ENCODE assay signal across 13 mouse cellular contexts in the genomic region with DNA sequence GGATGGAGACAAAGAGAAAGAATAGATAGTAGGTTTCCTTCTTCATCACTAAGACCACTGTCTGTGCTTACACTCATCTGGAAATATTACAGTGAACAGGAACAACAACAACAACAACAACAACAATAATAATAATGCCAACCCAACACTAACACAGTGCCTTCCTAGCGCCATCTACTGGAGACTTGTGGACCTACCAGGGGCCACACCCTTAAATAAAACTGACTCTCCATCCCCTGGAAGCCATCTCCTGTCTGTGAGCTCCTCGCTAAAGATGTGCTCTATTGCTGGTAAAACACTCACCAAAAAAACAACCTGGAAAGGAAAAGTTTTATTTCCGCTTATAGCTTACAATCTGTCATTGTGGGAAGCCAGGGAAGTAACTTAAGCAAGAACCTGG. TPM values are rescaled to one million over a fixed set of nuclear protein-coding genes. Genes with fewer than 3 reads are reported as not detected.
A peak's percentile ranks its signal among the peaks of the same experiment; 100 is the strongest.
DNase-seq lines count a peak whose midpoint lies in the region; ATAC-seq and TF ChIP-seq lines count a peak whose summit lies in the region.
"Had no signal": no experiment of that assay in that cellular context is flagged by ENCODE, and none has a peak within 500 bp of the region (broad histone marks: within the 10 kb centered on the region; RNA-seq: fewer than 3 reads in every experiment).

No protein-coding gene starts in this region.

- no peak overlapping the region for H3K4me2 ChIP-seq in lung, embryonic 14.5 days
- no peak overlapping the region for H3K4me2 ChIP-seq in hindbrain, embryonic 13.5 days
- H3K4me2 ChIP-seq: heart, embryonic 11.5 days; limb, embryonic 15.5 days; neural tube, embryonic 12.5 days had no signal

- H3K9me3 ChIP-seq in lung, embryonic 14.5 days (ENCODE audit: low read depth, low read length): no peaks in the 10 kb centered on the region
- H3K9me3 ChIP-seq in hindbrain, embryonic 13.5 days: no peaks in the 10 kb centered on the region
- H3K9me3 ChIP-seq: limb, embryonic 15.5 days; midbrain, embryonic 10.5 days; neural tube, embryonic 12.5 days had no signal

- intact Hi-C loops in gastrocnemius, adult 2 months (cut with DNase I): loop anchor here (5.0 kb wide), 1 partner anchor 62 kb away; no protein-coding TSS in a partner anchor

- H3K9ac ChIP-seq in lung, embryonic 14.5 days: no peak overlapping the region
- H3K9ac ChIP-seq in hindbrain, embryonic 13.5 days: no peak overlapping the region
- H3K9ac ChIP-seq: limb, embryonic 15.5 days; neural tube, embryonic 12.5 days had no signal

- H3K27me3 ChIP-seq in lung, embryonic 14.5 days (ENCODE audit: insufficient read depth, low read length): no peaks in the 10 kb centered on the region
- H3K27me3 ChIP-seq in splenic B cell, adult 2 months (ENCODE audit: control insufficient read depth, insufficient read depth, low read length, poor library complexity, severe bottlenecking): no peaks in the 10 kb centered on the region
- no peaks in the 10 kb centered on the region for H3K27me3 ChIP-seq in hindbrain, embryonic 13.5 days
- H3K27me3 ChIP-seq: neural tube, embryonic 12.5 days had no signal

- DNase-seq in gastrocnemius, adult 2 months: no peak
- no peak for DNase-seq in gastrocnemius, postnatal 10 days
- no peak for DNase-seq in lung, embryonic 14.5 days
- no peak for DNase-seq in lung, postnatal 14 days
- DNase-seq in adipocyte (ENCODE audit: low spot score): peak; percentile 20
- DNase-seq in splenic B cell, adult 2 months (ENCODE audit: low read depth, low spot score): peak; percentile 65
- no peak for DNase-seq in adrenal gland, postnatal 14 days
- DNase-seq: cerebellum, adult 9-10 months had no signal

- 49% methylated on average over 3 of the region's 3 CpGs for WGBS in lung, embryonic 14.5 days
- 49% methylated on average over 3 of the region's 3 CpGs for WGBS in hindbrain, embryonic 13.5 days

- H3K27ac ChIP-seq in gastrocnemius, adult 2 months: no peak overlapping the region
- H3K27ac ChIP-seq in lung, embryonic 14.5 days (ENCODE audit: low read depth): no peak overlapping the region
- no peak overlapping the region for H3K27ac ChIP-seq in hindbrain, embryonic 13.5 days
- H3K27ac ChIP-seq: limb, embryonic 15.5 days; midbrain, embryonic 10.5 days; neural tube, embryonic 12.5 days had no signal

- no peaks in the 10 kb centered on the region for H3K36me3 ChIP-seq in lung, embryonic 14.5 days (ENCODE audit: insufficient read depth)
- no peaks in the 10 kb centered on the region for H3K36me3 ChIP-seq in splenic B cell, adult 2 months (ENCODE audit: control insufficient read depth, insufficient read depth, low read length, poor library complexity, severe bottlenecking)
- H3K36me3 ChIP-seq in hindbrain, embryonic 13.5 days: no peaks in the 10 kb centered on the region
- H3K36me3 ChIP-seq: limb, embryonic 15.5 days; midbrain, embryonic 10.5 days; neural tube, embryonic 12.5 days had no signal

- no peak for ATAC-seq in lung, embryonic 14.5 days (ENCODE audit: insufficient read depth)
- no peak for ATAC-seq in hindbrain, embryonic 13.5 days (ENCODE audit: low FRiP score)

- no peak overlapping the region for H3K4me3 ChIP-seq in gastrocnemius, adult 2 months
- H3K4me3 ChIP-seq in lung, embryonic 14.5 days (ENCODE audit: low read depth, low read length): no peak overlapping the region
- H3K4me3 ChIP-seq in hindbrain, embryonic 13.5 days: no peak overlapping the region
- H3K4me3 ChIP-seq: limb, embryonic 15.5 days; midbrain, embryonic 10.5 days; neural tube, embryonic 12.5 days had no signal

- TF ChIP-seq CTCF in gastrocnemius, adult 2 months (IDR thresholded peaks at IDR 0.05): peak; percentile 52
- peak; percentile 53 for TF ChIP-seq CTCF in lung, embryonic 14.5 days (IDR thresholded peaks at IDR 0.05; ENCODE audit: low read depth)

- no peaks in the 10 kb centered on the region for H3K4me1 ChIP-seq in lung, embryonic 14.5 days (ENCODE audit: insufficient read depth)
- no peaks in the 10 kb centered on the region for H3K4me1 ChIP-seq in hindbrain, embryonic 13.5 days (replicated peaks)
- H3K4me1 ChIP-seq: neural tube, embryonic 12.5 days had no signal

RNA-seq across cellular contexts. Expression of gene Mfsd6l, which starts 6.4 kb away (rescaled TPM):
- under 1 TPM in 1 of 2 experiments, not detected in 1; 0.11 TPM for total RNA-seq in gastrocnemius, adult 2 months (2021)
- under 1 TPM; 0.14 to 0.20 TPM for total RNA-seq in gastrocnemius, postnatal 10 days (2021)
- 1.5 TPM in 2 replicates for polyA plus RNA-seq in lung, embryonic 14.5 days (2014; fragmentation: Nextera tagmentation; extraction: Ambion mirVana)
- 0.15 TPM in 1 of 2 replicates, not detected in the other for total RNA-seq in adrenal gland, postnatal 14 days (2021)
- not detected in 2 replicates for polyA plus RNA-seq in hindbrain, embryonic 13.5 days (2015; fragmentation: Nextera tagmentation; extraction: Ambion mirVana)
- polyA plus RNA-seq: midbrain, embryonic 10.5 days; neural tube, embryonic 12.5 days had no signal

RNA-seq across cellular contexts. Expression of gene Ccdc42, which starts 37.2 kb away (rescaled TPM):
- total RNA-seq in gastrocnemius, adult 2 months (2021): not detected
- under 1 TPM in 1 of 2 experiments, not detected in 1; 0.31 TPM for total RNA-seq in gastrocnemius, postnatal 10 days (2021)
- polyA plus RNA-seq in lung, embryonic 14.5 days (2014; fragmentation: Nextera tagmentation; extraction: Ambion mirVana): 0.70 and 1.2 TPM in 2 replicates
- total RNA-seq in adrenal gland, postnatal 14 days (2021): not detected in 2 replicates
- 0.27 TPM in 2 replicates for polyA plus RNA-seq in hindbrain, embryonic 13.5 days (2015; fragmentation: Nextera tagmentation; extraction: Ambion mirVana)

RNA-seq across cellular contexts. Expression of gene Pik3r6, which starts 46.8 kb away (rescaled TPM):
- 1 to 10 TPM in 1 of 2 experiments, under 1 TPM in 1; 0.94 to 1.8 TPM for total RNA-seq in gastrocnemius, adult 2 months (2021)
- 1 to 10 TPM; 3.0 to 3.1 TPM for total RNA-seq in gastrocnemius, postnatal 10 days (2021)
- 4.3 and 5.6 TPM in 2 replicates for polyA plus RNA-seq in lung, embryonic 14.5 days (2014; fragmentation: Nextera tagmentation; extraction: Ambion mirVana)
- 4.4 and 5.1 TPM in 2 replicates for total RNA-seq in adrenal gland, postnatal 14 days (2021)
- 1.6 and 2.7 TPM in 2 replicates for polyA plus RNA-seq in hindbrain, embryonic 13.5 days (2015; fragmentation: Nextera tagmentation; extraction: Ambion mirVana)

Comparison
In these comparisons a context has a peak if more than half of its experiments do, and no peak if none do; other contexts are left out.
1. DNase-seq: peak in adipocyte (single experiment) and splenic B cell, adult 2 months (single experiment); none in gastrocnemius, adult 2 months (single experiment), gastrocnemius, postnatal 10 days (single experiment), lung, embryonic 14.5 days (single experiment), lung, postnatal 14 days (single experiment) and adrenal gland, postnatal 14 days (single experiment).